Mouse (Mus musculus) kidney, adult 2 months (tissue): ENCODE results near the gene Hfe2.

Source experiments
- CTCF ChIP-seq: fragments of 200-500 bp; conservative IDR thresholded peaks from 2 replicates; pipeline ENCODE4 v1.5.1; 2011; ENCODE audit warnings: low read depth, mild to moderate bottlenecking, control low read depth, low read length, moderate library complexity, mixed read lengths; ENCODE audit not compliant: insufficient read depth, insufficient read length
- POLR2A ChIP-seq: fragments of 200-500 bp; IDR thresholded peaks from one replicate; pipeline ENCODE4 v1.6.1; 2011; ENCODE audit warnings: low read depth, low read length, control low read depth

- TF ChIP-seq CTCF: no peak
- no peak for TF ChIP-seq POLR2A
Observed at GRCm38 (mm10) chr3:96477558-96477957, 47.4 kb upstream of the Hfe2 start.
